Mouse (Mus musculus) CD8-positive naive resting alpha-beta T cell, adult 2 months (primary cell): ENCODE results near the gene Syt2.

Experiments
- DNase-seq, 2 experiments: peaks; one replicate each; pipeline ENCODE4 v3.0.0; 2022; ENCODE audit warnings: low read depth in 2 of 2, low spot score in 2 of 2

Gene Syt2

GRCm38 (mm10) chr1:134805471-134805870, 159.0 kb downstream of the Syt2 start:
- DNase-seq: no peak
